Mouse (Mus musculus) heart, embryonic 12.5 days (tissue): ENCODE data around the gene Gpc5. TPM values are rescaled to one million over a fixed set of nuclear protein-coding genes. Genes with fewer than 3 reads are reported as not detected.

Source experiments
- ATAC-seq: fragments of 200-750 bp; cut with Nextera tagmentation; 2 replicates; pipeline ENCODE4 v1.8.0; 2017; ENCODE audit warnings: moderate TSS enrichment, moderate library complexity; ENCODE audit not compliant: insufficient number of reproducible peaks, low FRiP score
- H3K27ac ChIP-seq: fragments of 300-500 bp; sonication (generic); 2 replicates; pipeline ENCODE4 v1.5.1; 2016; ENCODE audit warnings: mild to moderate bottlenecking, moderate library complexity; ENCODE audit not compliant: poor library complexity, severe bottlenecking
- H3K27me3 ChIP-seq: fragments of 300-500 bp; sonication (generic); replicated peaks from 2 replicates; pipeline ENCODE4 v1.6.1; 2016; ENCODE audit warnings: mild to moderate bottlenecking, moderate library complexity
- H3K36me3 ChIP-seq: fragments of 300-500 bp; sonication (generic); 2 replicates; pipeline ENCODE4 v1.6.1; 2016; ENCODE audit warnings: mild to moderate bottlenecking, moderate library complexity
- H3K4me1 ChIP-seq: fragments of 300-500 bp; sonication (generic); replicated peaks from 2 replicates; pipeline ENCODE4 v1.6.1; 2016; ENCODE audit warnings: mild to moderate bottlenecking
- H3K4me2 ChIP-seq: fragments of 300-500 bp; sonication (generic); 2 replicates; pipeline ENCODE4 v1.6.1; 2016; ENCODE audit warnings: mild to moderate bottlenecking, moderate library complexity
- H3K4me3 ChIP-seq: fragments of 300-500 bp; sonication (generic); 2 replicates; pipeline ENCODE4 v1.5.1; 2016; ENCODE audit warnings: mild to moderate bottlenecking
- H3K9ac ChIP-seq: fragments of 300-500 bp; sonication (generic); 2 replicates; pipeline ENCODE4 v1.6.1; 2016; ENCODE audit warnings: mild to moderate bottlenecking, moderate library complexity
- H3K9me3 ChIP-seq: fragments of 300-500 bp; sonication (generic); replicated peaks from 2 replicates; pipeline ENCODE4 v1.6.1; 2016; ENCODE audit warnings: mild to moderate bottlenecking, moderate library complexity
- WGBS: fragments of 180-500 bp; shearing (Covaris S2); methylation state at CpG from one replicate; pipeline ENCODE4 v1.1.7; 2016; 5-methylcytosine and 5-hydroxymethylcytosine counted together
- polyA plus RNA-seq: library from polyadenylated mRNA; unstranded; fragments of >200 nt; fragmentation: Nextera tagmentation; extraction: Ambion mirVana; gene quantifications from 2 replicates; pipeline ENCODE4 v1.2.1, GENCODE M21; 2016

The Gpc5 gene
- polyA plus RNA-seq, 1 experiment from 2014 or later = 0.57 TPM

DNA sequence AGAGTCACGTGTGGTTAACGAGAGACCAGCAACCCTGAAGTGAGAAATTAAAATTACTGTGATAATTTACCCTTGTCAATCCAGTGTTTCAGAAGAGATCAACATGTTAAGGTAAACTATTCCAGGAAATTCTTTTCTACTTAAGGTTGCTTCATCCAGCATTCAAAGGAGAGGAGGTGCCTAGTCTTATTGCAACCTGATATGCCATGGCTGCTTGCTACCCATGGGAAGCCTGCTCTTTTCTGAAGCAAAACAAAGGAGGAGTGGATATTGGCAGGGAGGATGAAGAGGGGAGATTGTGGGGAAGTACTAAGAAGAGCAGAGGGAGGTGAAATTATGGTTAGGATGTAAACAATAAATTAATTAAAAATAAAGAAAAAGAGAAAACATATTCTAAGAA, 15.5 kb downstream of the Gpc5 start:
- no peaks in the 10 kb centered on the region for H3K27me3 ChIP-seq
- H3K4me1 ChIP-seq = no peaks in the 10 kb centered on the region
- no peak for ATAC-seq
- no peak overlapping the region for H3K9ac ChIP-seq
- WGBS = 53% methylated on average over 2 of the region's 2 CpGs
- no peak overlapping the region for H3K27ac ChIP-seq
- H3K9me3 ChIP-seq = no peaks in the 10 kb centered on the region
- H3K4me3 ChIP-seq = no peak overlapping the region
- no peaks in the 10 kb centered on the region for H3K36me3 ChIP-seq
- no peak overlapping the region for H3K4me2 ChIP-seq

- ATAC-seq = no peak
- H3K27ac ChIP-seq = no peak overlapping the region
- no peak overlapping the region for H3K9ac ChIP-seq
- no peaks in the 10 kb centered on the region for H3K9me3 ChIP-seq
- no peak overlapping the region for H3K4me2 ChIP-seq
- H3K4me1 ChIP-seq = no peaks in the 10 kb centered on the region
- H3K36me3 ChIP-seq = no peaks in the 10 kb centered on the region
- no peak overlapping the region for H3K4me3 ChIP-seq
- WGBS = 84% methylated on average over 9 of the region's 9 CpGs
- H3K27me3 ChIP-seq = no peaks in the 10 kb centered on the region
Measured at GRCm38 (mm10) chr14:115118626-115119025, 26.6 kb downstream of the Gpc5 start.

GRCm38 (mm10) chr14:115148821-115149220, 56.8 kb downstream of the Gpc5 start:
- Histone ChIP-seq H3K4me1 (no peaks in the 10 kb centered on the region), H3K4me2 (no peak overlapping the region), H3K36me3 (no peaks in the 10 kb centered on the region), H3K4me3 (no peak overlapping the region), H3K27me3 (no peaks in the 10 kb centered on the region), H3K9ac (no peak overlapping the region), H3K27ac (no peak overlapping the region), H3K9me3 (0 out of 2 replicates have a peak, but pooled peaks cover 4% of the 10 kb centered on the region)
- 75% methylated on average over 3 of the region's 3 CpGs for WGBS
- ATAC-seq = no peak

DNA sequence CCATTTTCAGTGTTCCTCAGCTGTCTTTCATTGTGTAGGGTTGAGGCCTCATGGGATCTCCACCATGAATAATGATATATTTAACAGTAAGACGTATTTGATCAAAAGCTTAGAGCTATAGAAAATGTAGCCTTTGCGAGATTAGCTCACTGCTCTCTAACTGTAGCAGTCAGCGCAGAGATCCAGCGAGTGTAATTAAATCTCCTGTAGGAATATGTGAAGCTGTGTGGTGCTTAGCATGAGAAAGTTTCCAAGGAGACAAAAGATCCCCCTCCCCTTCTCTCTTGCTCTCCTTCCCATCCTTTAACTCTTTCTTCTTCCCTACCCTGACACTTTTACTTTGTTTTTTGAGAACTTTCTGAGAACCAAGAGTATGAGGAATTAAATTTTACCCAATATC, 64.6 kb downstream of the Gpc5 start:
- Histone ChIP-seq H3K4me3 (no peak overlapping the region), H3K4me1 (no peaks in the 10 kb centered on the region), H3K36me3 (no peaks in the 10 kb centered on the region), H3K27me3 (no peaks in the 10 kb centered on the region), H3K27ac (no peak overlapping the region), H3K9me3 (no peaks in the 10 kb centered on the region), H3K9ac (no peak overlapping the region), H3K4me2 (no peak overlapping the region)
- 77% methylated on average over 4 of the region's 4 CpGs for WGBS
- no peak for ATAC-seq

- no peak overlapping the region for H3K9ac ChIP-seq
- no peak overlapping the region for H3K4me3 ChIP-seq
- no peaks in the 10 kb centered on the region for H3K36me3 ChIP-seq
- H3K4me1 ChIP-seq = no peaks in the 10 kb centered on the region
- H3K27me3 ChIP-seq = no peaks in the 10 kb centered on the region
- 70% methylated on average over 3 of the region's 3 CpGs for WGBS
- H3K4me2 ChIP-seq = no peak overlapping the region
- ATAC-seq = no peak
- no peaks in the 10 kb centered on the region for H3K9me3 ChIP-seq
- H3K27ac ChIP-seq = no peak overlapping the region
Measured at GRCm38 (mm10) chr14:115177322-115177836, 85.4 kb downstream of the Gpc5 start.

- Histone ChIP-seq H3K9ac (no peak overlapping the region), H3K27ac (no peak overlapping the region), H3K4me3 (no peak overlapping the region), H3K36me3 (no peaks in the 10 kb centered on the region), H3K27me3 (no peaks in the 10 kb centered on the region), H3K4me1 (no peaks in the 10 kb centered on the region), H3K9me3 (no peaks in the 10 kb centered on the region), H3K4me2 (no peak overlapping the region)
- no peak for ATAC-seq
- 71% methylated on average over 5 of the region's 5 CpGs for WGBS
Measured at GRCm38 (mm10) chr14:115179925-115180324, 87.9 kb downstream of the Gpc5 start.

DNA sequence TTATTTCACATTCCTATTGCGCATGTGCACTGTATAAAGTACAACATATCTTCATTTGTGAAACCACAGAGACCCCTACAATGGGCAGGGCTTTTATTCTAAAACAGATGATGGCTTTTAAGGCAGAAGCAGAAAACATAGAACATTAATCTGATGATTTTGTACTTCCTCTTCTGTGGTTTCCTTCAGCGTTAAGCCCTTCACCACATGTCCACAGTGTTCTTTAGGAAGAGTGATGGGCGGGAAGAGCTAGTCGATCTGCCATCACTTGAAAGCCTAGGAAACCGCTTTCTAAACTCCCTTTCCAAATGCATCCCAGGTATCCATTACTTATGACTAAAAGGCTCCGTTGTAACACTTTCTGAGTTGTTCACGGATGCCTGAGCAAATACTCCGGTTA, 96.2 kb downstream of the Gpc5 start:
- Histone ChIP-seq H3K27ac (no peak overlapping the region), H3K9ac (no peak overlapping the region), H3K4me1 (0 out of 2 replicates have a peak, but pooled peaks cover 5% of the 10 kb centered on the region), H3K4me3 (no peak overlapping the region), H3K9me3 (no peaks in the 10 kb centered on the region), H3K27me3 (no peaks in the 10 kb centered on the region), H3K4me2 (no peak overlapping the region), H3K36me3 (no peaks in the 10 kb centered on the region)
- WGBS = 77% methylated on average over 8 of the region's 8 CpGs
- no peak for ATAC-seq

- no peak for ATAC-seq
- H3K4me1 ChIP-seq = no peaks in the 10 kb centered on the region
- WGBS = 76% methylated on average over 5 of the region's 5 CpGs
- no peaks in the 10 kb centered on the region for H3K36me3 ChIP-seq
- H3K9ac ChIP-seq = no peak overlapping the region
- no peaks in the 10 kb centered on the region for H3K9me3 ChIP-seq
- no peaks in the 10 kb centered on the region for H3K27me3 ChIP-seq
- no peak overlapping the region for H3K4me3 ChIP-seq
- no peak overlapping the region for H3K4me2 ChIP-seq
- no peak overlapping the region for H3K27ac ChIP-seq
Measured at GRCm38 (mm10) chr14:115228075-115228474, 136.1 kb downstream of the Gpc5 start.

DNA sequence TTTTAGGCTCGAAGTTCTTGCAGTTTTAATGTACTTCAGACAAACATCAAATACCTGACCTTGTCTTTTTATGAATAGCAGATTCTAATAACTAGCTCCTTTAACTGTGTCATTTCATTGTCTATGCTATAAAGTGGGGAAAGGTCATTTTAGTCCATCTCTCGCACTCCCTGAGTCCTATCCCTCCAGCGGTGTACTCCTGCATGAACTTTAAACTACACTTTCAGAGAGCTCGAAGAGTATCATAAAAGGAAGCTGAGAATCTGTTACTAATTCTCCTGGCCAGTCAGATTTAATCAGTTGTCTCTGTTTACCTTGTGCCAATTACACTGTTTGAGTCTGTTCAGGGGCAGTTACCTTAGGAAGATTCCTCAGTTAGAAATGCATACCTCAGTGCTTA, 144.4 kb downstream of the Gpc5 start:
- WGBS = 62% methylated on average over 4 of the region's 4 CpGs
- no peak for ATAC-seq
- no peaks in the 10 kb centered on the region for H3K27me3 ChIP-seq

GRCm38 (mm10) chr14:115240621-115241373, 148.8 kb downstream of the Gpc5 start:
- no peak overlapping the region for H3K4me3 ChIP-seq
- no peaks in the 10 kb centered on the region for H3K9me3 ChIP-seq
- H3K36me3 ChIP-seq = no peaks in the 10 kb centered on the region
- no peaks in the 10 kb centered on the region for H3K27me3 ChIP-seq
- WGBS = 71% methylated on average over 4 of the region's 4 CpGs
- no peak for ATAC-seq
- H3K9ac ChIP-seq = no peak overlapping the region
- no peak overlapping the region for H3K27ac ChIP-seq
- H3K4me1 ChIP-seq = 0 out of 2 replicates have a peak, but pooled peaks cover 1% of the 10 kb centered on the region
- no peak overlapping the region for H3K4me2 ChIP-seq

More for the DNA sequence above, 144.4 kb downstream of the Gpc5 start:
- 0 out of 2 replicates have a peak, but pooled peaks cover 3% of the 10 kb centered on the region for H3K4me1 ChIP-seq
- H3K4me3 ChIP-seq = no peak overlapping the region
- no peaks in the 10 kb centered on the region for H3K9me3 ChIP-seq
- no peaks in the 10 kb centered on the region for H3K36me3 ChIP-seq
- no peak overlapping the region for H3K27ac ChIP-seq
- H3K4me2 ChIP-seq = no peak overlapping the region
- H3K9ac ChIP-seq = no peak overlapping the region

GRCm38 (mm10) chr14:115250537-115250936, 158.5 kb downstream of the Gpc5 start:
- Histone ChIP-seq H3K9me3 (no peaks in the 10 kb centered on the region), H3K36me3 (no peaks in the 10 kb centered on the region), H3K27ac (no peak overlapping the region), H3K9ac (no peak overlapping the region), H3K4me1 (no peaks in the 10 kb centered on the region), H3K4me3 (no peak overlapping the region), H3K4me2 (no peak overlapping the region), H3K27me3 (no peaks in the 10 kb centered on the region)
- 87% methylated on average over 6 of the region's 6 CpGs for WGBS
- no peak for ATAC-seq

GRCm38 (mm10) chr14:115251791-115252190, 159.8 kb downstream of the Gpc5 start:
- Histone ChIP-seq H3K36me3 (no peaks in the 10 kb centered on the region), H3K4me2 (no peak overlapping the region), H3K4me3 (no peak overlapping the region), H3K27me3 (no peaks in the 10 kb centered on the region), H3K4me1 (no peaks in the 10 kb centered on the region), H3K9me3 (no peaks in the 10 kb centered on the region), H3K9ac (no peak overlapping the region), H3K27ac (no peak overlapping the region)
- WGBS = 27% methylated on average over 5 of the region's 5 CpGs
- no peak for ATAC-seq
